Mouse (Mus musculus): Measurements from ENCODE around the gene Magea3.
"Not testable (repeated sequence)": the region's sequence is repeated elsewhere in the genome, so short reads cannot be mapped to it uniquely, and the experiment has no call there.

Gene Magea3

DNA sequence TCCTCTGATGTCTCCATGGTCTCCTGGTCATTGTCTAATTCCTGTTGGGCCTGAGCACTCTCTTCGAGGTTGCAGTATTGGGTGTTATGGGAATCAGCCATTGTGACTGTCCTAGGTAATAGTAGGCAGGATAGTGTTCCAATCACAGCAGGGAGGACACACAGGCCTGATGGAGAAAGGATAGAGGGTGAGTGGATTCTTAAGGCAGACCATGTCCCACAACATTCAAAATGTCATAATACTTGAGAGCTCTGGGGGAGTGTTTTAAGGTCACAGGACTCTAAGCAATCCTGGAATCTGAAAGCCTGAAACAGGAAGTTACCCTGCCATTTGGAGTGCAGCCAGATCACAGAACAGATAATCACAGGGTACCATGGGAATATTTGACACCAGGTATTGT is at the start of gene Magea3:
Gene Magea3 (minus strand): TSS at position 101 of the 400 bp plus-strand sequence.
- not testable (repeated sequence) for DNase-seq (ENCODE audit: low spot score in 2 of 2)

DNA sequence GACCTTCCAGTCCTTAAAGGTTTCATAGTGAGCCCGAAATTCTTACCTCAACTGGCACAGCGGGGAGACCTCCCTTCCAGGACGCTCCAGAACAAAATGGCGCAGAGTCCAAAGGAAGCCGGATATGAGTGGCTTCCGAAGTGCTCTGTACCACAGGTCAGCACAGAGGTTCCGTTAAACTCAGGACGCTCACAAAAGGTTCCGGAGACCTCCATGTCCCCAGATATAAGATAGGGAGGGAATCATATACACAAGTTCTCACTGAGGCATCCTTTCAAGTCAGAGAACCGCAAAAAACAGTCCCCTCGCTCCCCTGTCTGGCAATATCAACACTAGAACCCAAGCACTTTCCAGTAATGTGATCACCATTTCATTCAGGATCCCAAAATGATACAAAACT is 46.4 kb upstream of the Magea3 start, which contains the start of gene Magea8:
Gene Magea8 (minus strand): TSS at position 101 of the 400 bp plus-strand sequence.
- DNase-seq (ENCODE audit: low spot score in 2 of 2) = not testable (repeated sequence)

DNA sequence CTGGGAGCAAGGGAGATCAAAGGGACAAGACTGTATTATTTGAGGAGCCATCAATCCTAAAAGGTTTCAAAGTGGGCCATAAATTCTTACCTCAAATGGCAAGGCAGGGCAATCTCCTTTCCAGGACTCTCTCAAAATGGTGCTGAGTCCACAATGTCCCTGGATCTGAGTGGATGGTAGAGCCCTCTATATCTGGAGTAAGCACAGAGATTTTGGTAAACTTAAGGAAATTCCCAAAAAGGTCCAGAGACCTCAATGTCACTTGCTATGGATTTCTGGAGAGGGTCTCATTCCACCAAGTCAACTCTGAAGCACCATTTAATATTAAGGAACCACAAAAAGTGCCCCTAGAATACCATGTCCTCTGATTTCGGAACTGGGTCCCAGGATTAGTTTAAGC is 13.4 kb downstream of the Magea3 start, which contains the start of gene Magea6:
Gene Magea6 (minus strand): TSS at position 101 of the 400 bp plus-strand sequence.
- not testable (repeated sequence) for DNase-seq (ENCODE audit: low spot score in 2 of 2)
